Mouse (Mus musculus) intestine, embryonic 15.5 days (tissue): ENCODE measurements around the gene Mpp6. TPM values are rescaled to one million over a fixed set of nuclear protein-coding genes. Genes with fewer than 3 reads are reported as not detected.

Experiments used
- ATAC-seq: fragments of 200-750 bp; cut with Nextera tagmentation; 2 replicates; pipeline ENCODE4 v1.8.0; 2017; ENCODE audit warnings: moderate TSS enrichment, moderate library complexity
- H3K27ac ChIP-seq: fragments of 300-500 bp; sonication (generic); 2 replicates; pipeline ENCODE4 v1.5.1; 2015; ENCODE audit warnings: mild to moderate bottlenecking, inconsistent platforms
- H3K27me3 ChIP-seq: fragments of 300-500 bp; sonication (generic); replicated peaks from 2 replicates; pipeline ENCODE4 v1.6.1; 2015; ENCODE audit warnings: inconsistent platforms
- H3K36me3 ChIP-seq: fragments of 300-500 bp; sonication (generic); 2 replicates; pipeline ENCODE4 v1.6.1; 2015; ENCODE audit warnings: inconsistent platforms
- H3K4me1 ChIP-seq: fragments of 300-500 bp; sonication (generic); replicated peaks from 2 replicates; pipeline ENCODE4 v1.6.1; 2015; ENCODE audit warnings: inconsistent platforms
- H3K4me2 ChIP-seq: fragments of 300-500 bp; sonication (generic); replicated peaks from 2 replicates; pipeline ENCODE4 v1.6.1; 2015; ENCODE audit warnings: mild to moderate bottlenecking, inconsistent platforms
- H3K4me3 ChIP-seq: fragments of 300-500 bp; sonication (generic); replicated peaks from 2 replicates; pipeline ENCODE4 v1.5.1; 2015; ENCODE audit warnings: inconsistent platforms
- H3K9ac ChIP-seq: fragments of 300-500 bp; sonication (generic); 2 replicates; pipeline ENCODE4 v1.6.1; 2015; ENCODE audit warnings: inconsistent platforms
- H3K9me3 ChIP-seq: fragments of 300-500 bp; sonication (generic); 2 replicates; pipeline ENCODE4 v1.6.1; 2016; ENCODE audit warnings: inconsistent platforms
- WGBS: fragments of 180-500 bp; shearing (Covaris S2); methylation state at CpG from one replicate; pipeline ENCODE4 v1.1.7; 2015; 5-methylcytosine and 5-hydroxymethylcytosine counted together
- polyA plus RNA-seq: library from polyadenylated mRNA; unstranded; fragments of >200 nt; fragmentation: Nextera tagmentation; extraction: Ambion mirVana; gene quantifications from 2 replicates; pipeline ENCODE4 v1.2.1, GENCODE M21; 2015

Gene Mpp6
- polyA plus RNA-seq, 1 experiment from 2014 or later: 64.5 TPM

GRCm38 (mm10) chr6:50111111-50111655 is 1.1 kb downstream of the Mpp6 start:
- WGBS: 7% methylated on average over 6 of the region's 6 CpGs
- Histone ChIP-seq H3K9me3 (no peaks in the 10 kb centered on the region), H3K36me3 (no peaks in the 10 kb centered on the region), H3K4me1 (no peaks in the 10 kb centered on the region), H3K4me3 (peak overlapping the region; percentile 88), H3K27me3 (no peaks in the 10 kb centered on the region), H3K27ac (peak overlapping the region; percentile 77; the same call in 1 of the 2 replicates), H3K4me2 (peak overlapping the region; percentile 84), H3K9ac (peak overlapping the region; percentile 86)
- no peak for ATAC-seq

GRCm38 (mm10) chr6:50112775-50113174 is 2.7 kb downstream of the Mpp6 start:
- no peaks in the 10 kb centered on the region for H3K4me1 ChIP-seq
- WGBS: under 1% methylated on average over 8 of the region's 8 CpGs
- ATAC-seq: peak; percentile 67
- no peak overlapping the region for H3K27ac ChIP-seq
- H3K9me3 ChIP-seq: no peaks in the 10 kb centered on the region
- H3K4me3 ChIP-seq: no peak overlapping the region
- no peak overlapping the region for H3K9ac ChIP-seq
- H3K27me3 ChIP-seq: no peaks in the 10 kb centered on the region
- H3K4me2 ChIP-seq: 0 out of 2 replicates have a peak overlapping the region, but pooled peaks have one; percentile 3
- no peaks in the 10 kb centered on the region for H3K36me3 ChIP-seq

GRCm38 (mm10) chr6:50114280-50114679 is 4.2 kb downstream of the Mpp6 start:
- H3K4me1 ChIP-seq: no peaks in the 10 kb centered on the region
- H3K9me3 ChIP-seq: no peaks in the 10 kb centered on the region
- H3K4me3 ChIP-seq: no peak overlapping the region
- 82% methylated on average over 6 of the region's 6 CpGs for WGBS
- no peak overlapping the region for H3K27ac ChIP-seq
- H3K9ac ChIP-seq: no peak overlapping the region
- H3K36me3 ChIP-seq: no peaks in the 10 kb centered on the region
- H3K4me2 ChIP-seq: no peak overlapping the region
- ATAC-seq: no peak
- H3K27me3 ChIP-seq: no peaks in the 10 kb centered on the region

GRCm38 (mm10) chr6:50120931-50121330 is 10.9 kb downstream of the Mpp6 start:
- no peak for ATAC-seq
- no peak overlapping the region for H3K9ac ChIP-seq
- no peaks in the 10 kb centered on the region for H3K27me3 ChIP-seq
- no peaks in the 10 kb centered on the region for H3K4me1 ChIP-seq
- no peak overlapping the region for H3K4me2 ChIP-seq
- H3K27ac ChIP-seq: no peak overlapping the region
- H3K9me3 ChIP-seq: no peaks in the 10 kb centered on the region
- no peak overlapping the region for H3K4me3 ChIP-seq
- 82% methylated on average over 1 of the region's 1 CpGs for WGBS
- no peaks in the 10 kb centered on the region for H3K36me3 ChIP-seq

GRCm38 (mm10) chr6:50122835-50123234 is 12.8 kb downstream of the Mpp6 start:
- 96% methylated on average over 4 of the region's 4 CpGs for WGBS
- no peaks in the 10 kb centered on the region for H3K9me3 ChIP-seq

GRCm38 (mm10) chr6:50124197-50124596 is 14.2 kb downstream of the Mpp6 start:
- Histone ChIP-seq H3K4me2 (no peak overlapping the region), H3K4me3 (no peak overlapping the region), H3K36me3 (no peaks in the 10 kb centered on the region), H3K9ac (no peak overlapping the region), H3K27ac (no peak overlapping the region), H3K27me3 (no peaks in the 10 kb centered on the region), H3K4me1 (no peaks in the 10 kb centered on the region), H3K9me3 (no peaks in the 10 kb centered on the region)
- ATAC-seq: no peak
- WGBS: 85% methylated on average over 2 of the region's 2 CpGs

More at GRCm38 (mm10) chr6:50122835-50123234, 12.8 kb downstream of the Mpp6 start:
- Histone ChIP-seq H3K9ac (no peak overlapping the region), H3K27ac (no peak overlapping the region), H3K4me1 (no peaks in the 10 kb centered on the region), H3K36me3 (no peaks in the 10 kb centered on the region), H3K27me3 (no peaks in the 10 kb centered on the region), H3K4me2 (no peak overlapping the region), H3K4me3 (no peak overlapping the region)
- ATAC-seq: no peak

GRCm38 (mm10) chr6:50126331-50126730 is 16.3 kb downstream of the Mpp6 start:
- Histone ChIP-seq H3K36me3 (no peaks in the 10 kb centered on the region), H3K9ac (no peak overlapping the region), H3K27ac (no peak overlapping the region), H3K27me3 (no peaks in the 10 kb centered on the region), H3K9me3 (no peaks in the 10 kb centered on the region), H3K4me2 (no peak overlapping the region), H3K4me1 (no peaks in the 10 kb centered on the region), H3K4me3 (no peak overlapping the region)
- ATAC-seq: peak; percentile 88
- 72% methylated on average over 2 of the region's 2 CpGs for WGBS

- Histone ChIP-seq H3K27ac (no peak overlapping the region), H3K4me2 (no peak overlapping the region), H3K4me3 (no peak overlapping the region), H3K4me1 (no peaks in the 10 kb centered on the region), H3K27me3 (no peaks in the 10 kb centered on the region), H3K9me3 (no peaks in the 10 kb centered on the region), H3K9ac (no peak overlapping the region), H3K36me3 (no peaks in the 10 kb centered on the region)
- ATAC-seq: no peak
- 94% methylated on average over 6 of the region's 6 CpGs for WGBS
These were observed 17.5 kb downstream of the Mpp6 start for GRCm38 (mm10) chr6:50127536-50127935.

GRCm38 (mm10) chr6:50137651-50138050 is 27.6 kb downstream of the Mpp6 start:
- no peak overlapping the region for H3K4me3 ChIP-seq
- ATAC-seq: no peak
- 52% methylated on average over 3 of the region's 3 CpGs for WGBS
- peaks cover 3% of the 10 kb centered on the region; the same call in 1 of the 2 replicates for H3K4me1 ChIP-seq
- H3K27ac ChIP-seq: no peak overlapping the region
- H3K9me3 ChIP-seq: no peaks in the 10 kb centered on the region
- no peaks in the 10 kb centered on the region for H3K27me3 ChIP-seq
- H3K36me3 ChIP-seq: no peaks in the 10 kb centered on the region
- no peak overlapping the region for H3K4me2 ChIP-seq
- H3K9ac ChIP-seq: no peak overlapping the region

GRCm38 (mm10) chr6:50139526-50139925 is 29.5 kb downstream of the Mpp6 start:
- H3K27me3 ChIP-seq: no peaks in the 10 kb centered on the region
- H3K4me2 ChIP-seq: no peak overlapping the region
- ATAC-seq: peak; percentile 89
- H3K9ac ChIP-seq: no peak overlapping the region
- H3K4me1 ChIP-seq: peaks cover 3% of the 10 kb centered on the region; the same call in 1 of the 2 replicates
- H3K9me3 ChIP-seq: no peaks in the 10 kb centered on the region
- 68% methylated on average over 3 of the region's 3 CpGs for WGBS
- H3K36me3 ChIP-seq: no peaks in the 10 kb centered on the region
- H3K4me3 ChIP-seq: no peak overlapping the region
- no peak overlapping the region for H3K27ac ChIP-seq

- Histone ChIP-seq H3K36me3 (no peaks in the 10 kb centered on the region), H3K4me1 (no peaks in the 10 kb centered on the region), H3K4me3 (no peak overlapping the region), H3K9me3 (no peaks in the 10 kb centered on the region), H3K27ac (no peak overlapping the region), H3K9ac (no peak overlapping the region), H3K4me2 (no peak overlapping the region), H3K27me3 (no peaks in the 10 kb centered on the region)
- ATAC-seq: no peak
These were observed 36.1 kb downstream of the Mpp6 start for GRCm38 (mm10) chr6:50146158-50146557.

- Histone ChIP-seq H3K27me3 (no peaks in the 10 kb centered on the region), H3K36me3 (no peaks in the 10 kb centered on the region), H3K4me3 (no peak overlapping the region), H3K9me3 (no peaks in the 10 kb centered on the region), H3K4me1 (no peaks in the 10 kb centered on the region), H3K27ac (no peak overlapping the region), H3K9ac (no peak overlapping the region), H3K4me2 (no peak overlapping the region)
- ATAC-seq: no peak
- WGBS: 85% methylated on average over 4 of the region's 4 CpGs
These were observed 39.3 kb downstream of the Mpp6 start for GRCm38 (mm10) chr6:50149378-50149777.

GRCm38 (mm10) chr6:50159842-50160241 is 49.8 kb downstream of the Mpp6 start:
- no peaks in the 10 kb centered on the region for H3K36me3 ChIP-seq
- H3K4me1 ChIP-seq: no peaks in the 10 kb centered on the region
- 93% methylated on average over 6 of the region's 6 CpGs for WGBS
- no peak overlapping the region for H3K4me3 ChIP-seq
- no peaks in the 10 kb centered on the region for H3K9me3 ChIP-seq
- H3K27me3 ChIP-seq: no peaks in the 10 kb centered on the region
- no peak overlapping the region for H3K27ac ChIP-seq
- H3K9ac ChIP-seq: no peak overlapping the region
- H3K4me2 ChIP-seq: no peak overlapping the region
- ATAC-seq: no peak
